Mouse (Mus musculus) bone marrow, adult 2 months (tissue): ENCODE measurements around the gene Sdc1. TPM values are rescaled to one million over a fixed set of nuclear protein-coding genes. Genes with fewer than 3 reads are reported as not detected.

ENCODE experiments used
- H3K27ac ChIP-seq: fragments of 200-500 bp; 2 replicates; pipeline ENCODE4 v1.5.1; 2012; ENCODE audit warnings: low read depth, mild to moderate bottlenecking, control low read depth, inconsistent platforms, low read length; ENCODE audit not compliant: control insufficient read depth, poor library complexity, insufficient read depth
- H3K4me1 ChIP-seq: fragments of 200-500 bp; 2 replicates; pipeline ENCODE4 v1.6.1; 2011; ENCODE audit warnings: low read length; ENCODE audit not compliant: control insufficient read depth, insufficient read depth
- H3K4me3 ChIP-seq: fragments of 200-500 bp; replicated peaks from 2 replicates; pipeline ENCODE3; 2011; ENCODE audit warnings: mild to moderate bottlenecking, low read depth, low read length, control low read depth; ENCODE audit not compliant: control insufficient read depth
- CTCF ChIP-seq: fragments of 200-500 bp; IDR thresholded peaks from 2 replicates; pipeline ENCODE4 v1.5.1; 2011; ENCODE audit warnings: low read length, control low read depth; ENCODE audit not compliant: control insufficient read depth, insufficient read depth
- POLR2A ChIP-seq: fragments of 200-500 bp; IDR thresholded peaks from 2 replicates; pipeline ENCODE4 v1.6.1; 2011; ENCODE audit warnings: low read depth, mild to moderate bottlenecking, control low read depth, low read length, borderline replicate concordance; ENCODE audit not compliant: control insufficient read depth
- WGBS: fragments of 180-500 bp; shearing (Covaris S2); methylation state at CpG from one replicate; pipeline ENCODE4 v1.1.7; 2018; 5-methylcytosine and 5-hydroxymethylcytosine counted together
- polyA plus RNA-seq: library from polyadenylated mRNA; stranded (reverse); fragments of >200 nt; gene quantifications from 2 replicates; pipeline ENCODE4 v1.2.4, GENCODE M21; 2011; ENCODE audit warnings: low replicate concordance; ENCODE audit not compliant: missing spikeins, insufficient read depth, insufficient read length

Gene Sdc1
- 3.4 and 13.1 TPM in 2 replicates for polyA plus RNA-seq

GRCm38 (mm10) chr12:8770946-8771843 lies at the start of gene Sdc1:
Sdc1 (plus strand) TSS chr12:8771323.
- peak within 1 kb of the TSS; percentile 74 for H3K4me3 ChIP-seq
- under 1% methylated on average over 67 of the region's 67 CpGs for WGBS
- no peaks in the 10 kb centered on the region; the same call in none of the 2 replicates for H3K4me1 ChIP-seq
- peak within 1 kb of the TSS; percentile 27; the same call in 1 of the 2 replicates for H3K27ac ChIP-seq
- peak; percentile 20; the same call in 1 of the 2 replicates for TF ChIP-seq CTCF
- TF ChIP-seq POLR2A = no peak

GRCm38 (mm10) chr12:8726890-8727289 lies 44.2 kb upstream of the Sdc1 start:
- no peak overlapping the region for H3K27ac ChIP-seq
- H3K4me1 ChIP-seq = no peaks in the 10 kb centered on the region; the same call in 1 of the 2 replicates
- 69% methylated on average over 1 of the region's 1 CpGs for WGBS
- H3K4me3 ChIP-seq = no peak overlapping the region
- TF ChIP-seq POLR2A = no peak
- TF ChIP-seq CTCF = no peak

- 95% methylated on average over 2 of the region's 2 CpGs for WGBS
- TF ChIP-seq POLR2A (no peak), CTCF (no peak)
- H3K4me3 ChIP-seq = no peak overlapping the region
- no peaks in the 10 kb centered on the region; the same call in 1 of the 2 replicates for H3K4me1 ChIP-seq
- H3K27ac ChIP-seq = no peak overlapping the region
These were observed 42.4 kb upstream of the Sdc1 start for GRCm38 (mm10) chr12:8728739-8729138.

DNA sequence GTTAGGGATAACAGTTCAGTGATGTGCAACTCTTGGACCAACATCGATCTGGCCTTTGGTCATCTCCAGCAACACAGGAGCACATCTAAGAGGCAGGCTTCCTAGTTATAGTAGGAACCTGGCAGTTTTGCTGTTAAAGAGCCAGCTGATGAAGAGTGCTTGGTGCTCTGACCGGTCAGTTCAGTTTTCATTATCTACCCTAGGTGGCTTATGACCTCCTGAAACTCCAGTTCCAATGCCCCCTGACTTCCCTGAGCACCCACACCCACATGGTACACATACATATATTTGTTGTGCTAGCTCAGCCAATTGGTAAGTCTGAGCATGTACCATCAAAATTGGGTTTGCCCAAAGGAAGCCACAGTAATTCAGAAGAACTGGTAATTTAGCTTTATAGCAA lies 17.5 kb upstream of the Sdc1 start:
- WGBS = 91% methylated on average over 2 of the region's 2 CpGs
- TF ChIP-seq CTCF = no peak
- TF ChIP-seq POLR2A = no peak
- H3K4me3 ChIP-seq = no peak overlapping the region

DNA sequence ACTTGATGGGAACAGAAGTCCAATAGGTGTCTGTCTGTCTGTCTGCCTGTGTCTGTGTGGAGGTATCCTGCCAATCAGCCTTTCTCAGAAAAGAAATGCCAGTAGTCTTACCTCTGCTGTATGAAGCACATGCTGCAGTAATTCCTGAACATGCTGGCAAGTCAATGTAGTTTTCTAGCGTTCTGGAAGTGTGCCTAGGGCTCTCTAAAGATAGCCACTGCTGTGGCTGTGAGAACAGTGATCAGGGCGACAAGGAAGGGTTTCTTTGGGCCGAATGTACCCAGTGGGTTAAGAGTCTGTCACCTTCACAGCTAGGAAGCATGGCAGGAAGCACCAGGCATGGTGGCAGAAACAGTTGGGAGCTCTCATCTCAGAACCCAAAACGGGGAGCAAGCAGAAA lies 17.0 kb upstream of the Sdc1 start:
- Histone ChIP-seq H3K4me1 (no peaks in the 10 kb centered on the region), H3K4me3 (no peak overlapping the region), H3K27ac (no peak overlapping the region)
- TF ChIP-seq CTCF = no peak
- 79% methylated on average over 4 of the region's 4 CpGs for WGBS

More for the DNA sequence above, 17.5 kb upstream of the Sdc1 start:
- no peaks in the 10 kb centered on the region for H3K4me1 ChIP-seq
- no peak overlapping the region for H3K27ac ChIP-seq

- H3K27ac ChIP-seq = no peak overlapping the region
- H3K4me1 ChIP-seq = no peaks in the 10 kb centered on the region
- WGBS = 95% methylated on average over 3 of the region's 3 CpGs
- TF ChIP-seq POLR2A (no peak), CTCF (no peak)
- H3K4me3 ChIP-seq = no peak overlapping the region
These were observed 13.1 kb upstream of the Sdc1 start for GRCm38 (mm10) chr12:8758029-8758428.

GRCm38 (mm10) chr12:8759115-8759514 lies 12.0 kb upstream of the Sdc1 start:
- no peak overlapping the region for H3K4me3 ChIP-seq
- no peak overlapping the region for H3K27ac ChIP-seq
- no peaks in the 10 kb centered on the region for H3K4me1 ChIP-seq
- 79% methylated on average over 4 of the region's 4 CpGs for WGBS
- TF ChIP-seq POLR2A (no peak), CTCF (no peak)

DNA sequence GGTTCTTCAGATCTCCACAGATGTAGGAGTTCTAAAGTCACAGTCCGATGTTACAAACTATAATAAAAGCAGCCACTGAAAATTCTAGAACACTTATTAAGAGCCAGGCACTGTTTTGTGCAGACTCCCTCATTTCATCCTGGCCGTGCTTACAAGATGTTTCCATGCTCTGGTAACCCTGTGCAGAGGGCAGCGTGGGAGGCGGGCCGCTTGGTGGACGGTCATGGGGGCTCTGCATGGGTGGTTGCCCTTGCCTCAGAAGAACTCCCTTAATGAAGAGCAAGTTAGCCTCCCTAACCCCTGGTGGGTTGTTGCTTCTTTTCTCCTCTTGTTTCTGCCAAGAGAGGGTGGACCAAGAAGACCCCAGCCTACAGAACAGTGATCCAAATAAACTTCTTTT lies 11.3 kb upstream of the Sdc1 start:
- WGBS = 83% methylated on average over 6 of the region's 6 CpGs
- Histone ChIP-seq H3K4me3 (no peak overlapping the region), H3K4me1 (no peaks in the 10 kb centered on the region), H3K27ac (no peak overlapping the region)
- TF ChIP-seq POLR2A (no peak), CTCF (no peak)

DNA sequence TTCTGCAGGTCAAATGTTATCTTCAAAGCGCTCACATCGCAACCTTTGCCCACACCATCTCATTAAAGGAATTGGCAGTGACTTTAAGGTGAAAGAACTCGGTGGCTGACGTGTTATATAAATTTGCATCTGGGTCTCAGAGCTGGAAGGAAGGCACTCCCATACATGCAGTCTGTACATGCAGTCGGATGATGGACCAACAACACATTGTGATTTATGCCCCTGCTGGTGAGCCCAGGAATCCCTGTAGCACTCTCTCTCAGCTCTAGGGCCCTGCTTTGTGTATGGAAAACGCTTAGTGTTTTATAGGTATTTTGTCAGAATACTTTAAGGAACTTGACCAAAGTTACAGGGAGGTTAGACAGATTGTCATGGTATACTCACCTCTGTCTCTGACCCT lies 10.6 kb upstream of the Sdc1 start:
- no peak overlapping the region for H3K4me3 ChIP-seq
- 82% methylated on average over 6 of the region's 6 CpGs for WGBS
- no peaks in the 10 kb centered on the region for H3K4me1 ChIP-seq
- H3K27ac ChIP-seq = no peak overlapping the region
- TF ChIP-seq POLR2A (no peak), CTCF (no peak)
